In the genomic region with DNA sequence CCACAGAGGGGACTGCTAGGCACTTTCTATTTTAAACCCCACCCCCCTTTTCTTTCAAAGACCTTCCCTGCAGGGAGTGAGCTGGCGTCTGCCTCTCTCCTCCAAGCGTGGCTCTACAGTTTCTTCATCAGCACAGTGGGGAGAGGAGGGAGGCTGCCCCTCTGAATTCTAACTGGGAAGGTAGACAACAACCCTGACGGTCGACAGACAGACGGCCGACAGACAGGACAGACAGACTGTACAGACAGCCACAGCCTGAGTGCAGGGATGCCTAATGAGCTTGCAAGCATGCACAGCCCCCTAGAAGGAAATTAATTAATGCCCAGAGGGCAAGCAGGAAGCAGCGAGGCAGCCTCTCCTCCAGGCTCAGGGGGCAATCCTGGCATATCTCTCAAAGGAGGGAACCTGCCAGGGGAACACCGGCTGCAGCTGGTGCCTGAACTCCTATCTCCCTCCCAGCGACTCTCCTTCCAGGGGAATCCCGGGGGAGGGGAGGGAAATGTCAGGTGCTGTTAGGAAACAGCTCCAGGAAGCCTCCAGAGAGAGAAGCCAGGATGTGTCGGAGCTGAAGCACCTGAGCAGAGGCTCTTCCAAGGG, we compare ENCODE assay signal across 9 mouse cellular contexts. TPM values are rescaled to one million over a fixed set of nuclear protein-coding genes. Genes with fewer than 3 reads are reported as not detected.
A peak's percentile ranks its signal among the peaks of the same experiment; 100 is the strongest.
DNase-seq lines count a peak whose midpoint lies in the region; ATAC-seq and TF ChIP-seq lines count a peak whose summit lies in the region.
"Had no signal": no experiment of that assay in that cellular context is flagged by ENCODE, and none has a peak within 500 bp of the region (broad histone marks: within the 10 kb centered on the region; RNA-seq: fewer than 3 reads in every experiment).

No protein-coding gene starts in this region.

- DNase-seq in adrenal gland, postnatal 10 days = peak; percentile 31
- DNase-seq in adrenal gland, adult 18-20 months (ENCODE audit: low spot score in 2 of 2) = no peak
- no peak for DNase-seq in stomach, postnatal 0 days (ENCODE audit: low spot score)
- no peak for DNase-seq in thymus, adult 18-20 months
- DNase-seq: lung, postnatal 4 days had no signal

- peak overlapping the region; percentile 61; the same call in 1 of the 2 replicates for H3K27ac ChIP-seq in limb, embryonic 13.5 days
- no peak overlapping the region for H3K27ac ChIP-seq in stomach, postnatal 0 days (replicated peaks)

- ATAC-seq in megakaryocyte, adult 5-6 weeks (ENCODE audit: poor library complexity, severe bottlenecking) = no peak
- ATAC-seq in limb, embryonic 13.5 days (ENCODE audit: low FRiP score, low read depth) = 0 out of 2 replicates have a peak, but pooled peaks have one; percentile 21
- peak; percentile 36; the same call in 1 of the 2 replicates for ATAC-seq in stomach, postnatal 0 days (ENCODE audit: low FRiP score, low TSS enrichment)
- ATAC-seq in erythroblast, adult 5-6 weeks (replicated peaks; ENCODE audit: low FRiP score, poor library complexity, severe bottlenecking) = no peak

- peaks cover 65% of the 10 kb centered on the region for H3K4me1 ChIP-seq in megakaryocyte, embryonic 14.5 days
- peaks cover 61% of the 10 kb centered on the region for H3K4me1 ChIP-seq in limb, embryonic 13.5 days
- peaks cover 3% of the 10 kb centered on the region; the same call in 1 of the 2 replicates for H3K4me1 ChIP-seq in stomach, postnatal 0 days (replicated peaks; ENCODE audit: control insufficient read depth, insufficient read depth)

- H3K4me3 ChIP-seq in megakaryocyte, embryonic 14.5 days (replicated peaks) = peak overlapping the region; percentile 84
- H3K4me3 ChIP-seq in limb, embryonic 13.5 days = no peak overlapping the region
- no peak overlapping the region for H3K4me3 ChIP-seq in stomach, postnatal 0 days (ENCODE audit: low read depth, low read length)

- peaks cover 12% of the 10 kb centered on the region for H3K9me3 ChIP-seq in megakaryocyte, embryonic 14.5 days
- no peaks in the 10 kb centered on the region for H3K9me3 ChIP-seq in limb, embryonic 13.5 days
- no peaks in the 10 kb centered on the region for H3K9me3 ChIP-seq in stomach, postnatal 0 days (ENCODE audit: control insufficient read depth, low read length)

- H3K27me3 ChIP-seq in megakaryocyte, embryonic 14.5 days (replicated peaks) = no peaks in the 10 kb centered on the region
- no peaks in the 10 kb centered on the region for H3K27me3 ChIP-seq in limb, embryonic 13.5 days
- H3K27me3 ChIP-seq in stomach, postnatal 0 days (ENCODE audit: control insufficient read depth, insufficient read depth, low read length) = no peaks in the 10 kb centered on the region

- H3K4me2 ChIP-seq in limb, embryonic 13.5 days (replicated peaks) = peak overlapping the region; percentile 51
- 0 out of 2 replicates have a peak overlapping the region, but pooled peaks have one; percentile 8 for H3K4me2 ChIP-seq in stomach, postnatal 0 days (replicated peaks; ENCODE audit: low read depth)

- TF ChIP-seq EP300 in stomach, postnatal 0 days (optimal IDR thresholded peaks at IDR 0.05) = no peak

- peaks cover 14% of the 10 kb centered on the region for H3K36me3 ChIP-seq in megakaryocyte, embryonic 14.5 days (replicated peaks; ENCODE audit: low read length)
- peaks cover 10% of the 10 kb centered on the region; the same call in 1 of the 2 replicates for H3K36me3 ChIP-seq in limb, embryonic 13.5 days
- H3K36me3 ChIP-seq in stomach, postnatal 0 days (ENCODE audit: control insufficient read depth, insufficient read depth, low read length) = no peaks in the 10 kb centered on the region

- peak overlapping the region; percentile 59 for H3K9ac ChIP-seq in limb, embryonic 13.5 days
- H3K9ac ChIP-seq in stomach, postnatal 0 days (ENCODE audit: low read length) = no peak overlapping the region; the same call in 1 of the 2 replicates

- WGBS in limb, embryonic 13.5 days = 3% methylated on average over 11 of the region's 11 CpGs
- 11% methylated on average over 11 of the region's 11 CpGs for WGBS in stomach, postnatal 0 days

- no peak for TF ChIP-seq CTCF in stomach, postnatal 0 days (IDR thresholded peaks at IDR 0.05; ENCODE audit: low read depth)

RNA-seq across cellular contexts. Expression of a gene that starts 18.0 kb away (rescaled TPM):
- 10 to 100 TPM; 28.1 to 29.6 TPM for total RNA-seq in adrenal gland, postnatal 10 days (2021)
- total RNA-seq in adrenal gland, adult 18-20 months (2021) = 10 to 100 TPM; 13.9 to 23.5 TPM
- polyA plus RNA-seq in megakaryocyte, embryonic 14.5 days (2012; ENCODE audit: insufficient read depth, low replicate concordance) = 4.6 and 8.6 TPM in 2 replicates
- 5.7 TPM in 2 replicates for total RNA-seq in megakaryocyte, adult 5-6 weeks (2015)
- 3.6 and 5.7 TPM in 2 replicates for total RNA-seq in megakaryocyte, adult 5-6 weeks (2017)
- polyA plus RNA-seq in limb, embryonic 13.5 days (2015; fragmentation: Nextera tagmentation; extraction: Ambion mirVana) = 14.9 and 15.5 TPM in 2 replicates
- 7.3 and 8.4 TPM in 2 replicates for polyA plus RNA-seq in stomach, postnatal 0 days (2015; fragmentation: Nextera tagmentation; extraction: Ambion mirVana)
- not detected in 2 replicates for total RNA-seq in erythroblast, adult 5-6 weeks (2015; ENCODE audit: low replicate concordance)
- 0.84 and 1.5 TPM in 2 replicates for total RNA-seq in erythroblast, adult 5-6 weeks (2017; ENCODE audit: low replicate concordance)

RNA-seq across cellular contexts. Expression of a gene that starts 18.1 kb away (rescaled TPM):
- 10 to 100 TPM; 23.2 to 28.2 TPM for total RNA-seq in adrenal gland, postnatal 10 days (2021)
- 10 to 100 TPM; 26.5 to 36.7 TPM for total RNA-seq in adrenal gland, adult 18-20 months (2021)
- polyA plus RNA-seq in megakaryocyte, embryonic 14.5 days (2012; ENCODE audit: insufficient read depth, low replicate concordance) = 19.9 and 26.5 TPM in 2 replicates
- total RNA-seq in megakaryocyte, adult 5-6 weeks (2015) = 19.0 and 19.3 TPM in 2 replicates
- total RNA-seq in megakaryocyte, adult 5-6 weeks (2017) = 7.2 and 10.9 TPM in 2 replicates
- 68.2 and 69.4 TPM in 2 replicates for polyA plus RNA-seq in limb, embryonic 13.5 days (2015; fragmentation: Nextera tagmentation; extraction: Ambion mirVana)
- polyA plus RNA-seq in stomach, postnatal 0 days (2015; fragmentation: Nextera tagmentation; extraction: Ambion mirVana) = 30.2 and 35.9 TPM in 2 replicates
- total RNA-seq in erythroblast, adult 5-6 weeks (2015; ENCODE audit: low replicate concordance) = 1.3 and 1.5 TPM in 2 replicates
- 2.8 TPM in 1 of 2 replicates, not detected in the other for total RNA-seq in erythroblast, adult 5-6 weeks (2017; ENCODE audit: low replicate concordance)

RNA-seq across cellular contexts. Expression of a gene that starts 56.0 kb away (rescaled TPM):
- total RNA-seq in adrenal gland, postnatal 10 days (2021) = 1 to 10 TPM; 5.0 to 5.6 TPM
- total RNA-seq in adrenal gland, adult 18-20 months (2021) = 1 to 10 TPM; 3.4 to 7.2 TPM
- polyA plus RNA-seq in megakaryocyte, embryonic 14.5 days (2012; ENCODE audit: insufficient read depth, low replicate concordance) = 11.2 and 11.9 TPM in 2 replicates
- 24.9 and 27.9 TPM in 2 replicates for total RNA-seq in megakaryocyte, adult 5-6 weeks (2015)
- 46.6 and 51.1 TPM in 2 replicates for total RNA-seq in megakaryocyte, adult 5-6 weeks (2017)
- polyA plus RNA-seq in limb, embryonic 13.5 days (2015; fragmentation: Nextera tagmentation; extraction: Ambion mirVana) = 1.4 and 2.4 TPM in 2 replicates
- polyA plus RNA-seq in stomach, postnatal 0 days (2015; fragmentation: Nextera tagmentation; extraction: Ambion mirVana) = 9.6 and 11.0 TPM in 2 replicates
- 2.3 and 4.2 TPM in 2 replicates for total RNA-seq in erythroblast, adult 5-6 weeks (2015; ENCODE audit: low replicate concordance)
- 6.8 and 7.7 TPM in 2 replicates for total RNA-seq in erythroblast, adult 5-6 weeks (2017; ENCODE audit: low replicate concordance)

Comparison
In these comparisons a context has a peak if more than half of its experiments do, and no peak if none do; other contexts are left out.
1. ATAC-seq: peak in limb, embryonic 13.5 days (single experiment) and stomach, postnatal 0 days (single experiment); none in megakaryocyte, adult 5-6 weeks (single experiment) and erythroblast, adult 5-6 weeks (single experiment).